Mouse (Mus musculus) G1E (cell line): ENCODE measurements around the gene Timm17a.

ENCODE experiments used
- CTCF ChIP-seq: IDR thresholded peaks from 2 replicates; pipeline ENCODE4 v1.5.1; 2012; ENCODE audit warnings: low read depth, low read length, inconsistent platforms, mixed read lengths
- GATA1 ChIP-seq: IDR thresholded peaks from 2 replicates; pipeline ENCODE4 v1.6.1; 2012; ENCODE audit warnings: borderline replicate concordance, low read length, inconsistent platforms, mixed read lengths
- GATA2 ChIP-seq: IDR thresholded peaks from 2 replicates; pipeline ENCODE4 v1.6.1; 2012; ENCODE audit warnings: low read depth, low read length, inconsistent platforms, borderline replicate concordance
- POLR2AphosphoS5 ChIP-seq: IDR thresholded peaks from 2 replicates; pipeline ENCODE4 v1.6.1; 2012; ENCODE audit warnings: low read depth, low read length, inconsistent platforms; ENCODE audit not compliant: insufficient replicate concordance
- TAL1 ChIP-seq: conservative IDR thresholded peaks from 2 replicates; pipeline ENCODE4 v1.6.1; 2012; ENCODE audit warnings: low read depth, low read length, inconsistent platforms, mixed read lengths

- TF ChIP-seq CTCF (no peak), GATA2 (no peak), GATA1 (no peak), POLR2AphosphoS5 (no peak), TAL1 (no peak)
Observed at GRCm38 (mm10) chr1:135312201-135312600, 1.4 kb downstream of the Timm17a start.
